Mouse (Mus musculus): ENCODE data around the gene Epb41l1.

DNA sequence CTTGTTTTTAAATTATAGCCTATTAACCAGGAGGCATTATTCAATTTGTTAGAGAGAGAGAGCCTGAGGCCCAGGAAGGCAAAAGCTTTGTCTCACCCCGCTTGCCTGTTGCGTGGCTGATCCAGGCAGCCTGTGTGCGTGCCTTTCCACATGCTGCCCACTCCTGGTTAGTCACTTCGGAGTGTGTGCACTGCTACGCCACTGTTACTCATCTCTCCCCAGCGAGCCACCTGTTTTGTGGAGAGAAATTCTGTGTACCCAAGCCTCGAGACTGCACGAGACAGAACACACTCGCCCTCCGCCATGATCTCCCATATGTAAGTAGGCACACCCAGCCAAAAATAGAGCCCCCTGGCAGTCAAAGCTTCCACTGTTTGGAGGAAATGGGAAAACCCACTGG lies 40.8 kb upstream of the Epb41l1 start:
- no peak for TF ChIP-seq POLR2A (IDR thresholded peaks at IDR 0.05; ENCODE audit: extremely low read depth, insufficient read depth, low read length)
- TF ChIP-seq CTCF (IDR thresholded peaks at IDR 0.05; ENCODE audit: extremely low read depth, insufficient read depth, low read length) = no peak

All from cortical plate, adult 2 months (tissue).